Mouse (Mus musculus): Measurements from ENCODE around the gene Ovch2.
A peak's percentile ranks its signal among the peaks of the same experiment; 100 is the strongest.
"Not testable (repeated sequence)": the region's sequence is repeated elsewhere in the genome, so short reads cannot be mapped to it uniquely, and the experiment has no call there.

Gene Ovch2

DNA sequence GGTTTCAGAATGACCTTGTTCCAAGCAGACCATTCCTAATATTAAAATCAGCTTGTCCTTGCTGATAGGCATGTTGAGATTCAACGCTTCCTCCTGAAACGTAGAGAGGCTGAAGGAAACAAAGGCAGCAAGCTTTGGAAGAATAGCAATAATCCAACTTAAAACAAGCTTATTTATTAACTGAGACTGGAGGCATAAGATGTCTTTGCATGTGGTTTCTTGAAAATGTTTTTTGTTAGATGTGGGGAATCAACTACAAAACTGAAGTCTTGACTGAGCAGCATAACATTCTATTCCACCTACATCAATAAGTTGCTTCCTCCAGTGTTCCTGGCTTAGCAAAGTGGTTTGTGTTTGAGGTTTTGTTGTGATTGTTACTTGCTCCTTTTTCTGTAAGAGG is at the start of gene Ovch2:
Gene Ovch2, minus strand, starts transcription at position 101 of the 400 bp plus-strand sequence.
- DNase-seq (ENCODE audit: low spot score in 2 of 2): no peak

DNA sequence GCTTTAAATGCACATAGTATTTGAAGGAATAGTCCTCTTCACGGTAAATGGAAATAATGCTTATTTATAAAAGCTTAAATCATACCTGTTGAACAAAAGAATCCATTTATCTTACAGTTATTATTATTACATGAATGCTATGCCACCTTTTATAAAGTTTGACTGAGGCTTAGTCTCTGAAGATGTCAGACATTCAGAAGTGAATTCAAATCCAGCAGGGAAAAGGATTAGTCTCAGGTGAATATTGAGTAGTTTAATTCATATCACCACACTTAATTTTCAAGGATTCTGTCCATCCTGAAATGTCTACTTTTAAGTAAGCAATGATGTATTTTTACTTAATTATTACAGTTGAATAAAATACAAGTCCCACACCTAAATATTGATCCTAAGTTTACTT is 46.4 kb upstream of the Ovch2 start, which contains the start of gene Olfr470:
Gene Olfr470, minus strand, starts transcription at position 101 of the 400 bp plus-strand sequence.
- DNase-seq (ENCODE audit: low spot score in 2 of 2): not testable (repeated sequence)

DNA sequence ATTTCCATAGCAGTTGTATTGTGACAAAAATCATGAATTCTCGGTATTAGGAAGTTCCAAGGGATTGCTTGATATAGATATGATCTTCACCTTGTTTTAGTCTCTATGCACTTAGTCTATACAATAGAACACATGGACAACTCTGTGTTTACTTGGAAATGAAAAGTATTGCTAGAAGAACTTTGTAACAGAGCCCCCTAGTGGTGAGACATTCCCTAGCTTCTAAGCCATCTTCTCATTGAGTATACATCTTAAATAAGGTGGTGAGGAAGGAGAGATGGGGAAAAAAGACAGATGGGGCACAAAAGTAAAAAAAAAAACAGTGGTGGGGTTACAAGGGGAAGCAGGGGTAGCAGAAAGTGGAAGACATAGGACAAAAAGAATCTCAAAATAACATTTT is 40.7 kb upstream of the Ovch2 start:
- DNase-seq (ENCODE audit: low spot score in 2 of 2): no peak

DNA sequence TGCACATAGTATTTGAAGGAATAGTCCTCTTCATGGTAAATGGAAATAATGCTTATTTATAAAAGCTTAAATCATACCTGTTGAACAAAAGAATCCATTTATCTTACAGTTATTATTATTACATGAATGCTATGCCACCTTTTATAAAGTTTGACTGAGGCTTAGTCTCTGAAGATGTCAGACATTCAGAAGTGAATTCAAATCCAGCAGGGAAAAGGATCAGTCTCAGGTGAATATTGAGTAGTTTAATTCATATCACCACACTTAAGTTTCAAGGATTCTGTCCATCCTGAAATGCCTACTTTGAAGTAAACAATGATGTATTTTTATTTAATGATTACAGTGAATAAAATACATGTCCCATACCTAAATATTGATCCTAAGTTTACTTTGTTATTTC is 24.4 kb upstream of the Ovch2 start, which contains the start of gene Olfr469:
Gene Olfr469, minus strand, starts transcription at position 101 of the 400 bp plus-strand sequence.
- not testable (repeated sequence) for DNase-seq (ENCODE audit: low spot score in 2 of 2)

DNA sequence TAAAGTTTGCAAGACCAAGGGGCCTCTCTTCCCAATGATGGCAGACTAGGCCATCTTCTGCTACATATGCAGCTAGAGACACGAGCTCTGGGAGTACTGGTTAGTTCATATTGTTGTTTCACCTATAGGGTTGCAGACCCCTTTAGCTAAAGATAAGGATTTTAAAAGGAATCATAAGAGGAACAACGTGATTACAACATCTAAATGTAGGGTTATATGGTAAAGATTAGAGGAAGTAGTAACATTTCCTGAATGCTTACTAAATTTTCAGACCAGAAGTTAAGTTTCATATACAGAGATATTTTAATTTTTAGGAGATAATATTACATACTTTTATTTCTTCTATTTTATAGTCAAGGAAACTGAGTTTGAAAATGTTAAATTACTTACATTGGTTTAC is 22.9 kb upstream of the Ovch2 start:
- not testable (repeated sequence) for DNase-seq (ENCODE audit: low spot score in 2 of 2)

DNA sequence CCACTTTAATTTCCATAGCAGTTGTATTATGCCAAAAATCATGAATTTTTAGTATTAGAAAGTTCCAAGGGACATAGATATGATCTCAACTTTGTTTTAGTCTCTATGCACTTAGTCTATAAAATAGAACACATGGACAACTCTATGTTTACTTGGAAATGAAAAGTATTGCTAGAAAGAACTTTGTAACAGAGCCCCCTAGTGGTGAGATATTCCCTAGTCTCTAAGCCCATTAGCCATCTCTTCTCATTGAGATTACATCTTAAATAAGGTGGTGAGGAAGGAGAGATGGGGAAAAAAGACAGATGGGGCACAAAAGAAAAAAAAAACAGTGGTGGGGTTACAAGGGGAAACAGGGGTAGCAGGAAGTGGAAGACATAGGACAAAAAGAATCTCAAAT is 18.4 kb upstream of the Ovch2 start:
- no peak for DNase-seq (ENCODE audit: low spot score in 2 of 2)

DNA sequence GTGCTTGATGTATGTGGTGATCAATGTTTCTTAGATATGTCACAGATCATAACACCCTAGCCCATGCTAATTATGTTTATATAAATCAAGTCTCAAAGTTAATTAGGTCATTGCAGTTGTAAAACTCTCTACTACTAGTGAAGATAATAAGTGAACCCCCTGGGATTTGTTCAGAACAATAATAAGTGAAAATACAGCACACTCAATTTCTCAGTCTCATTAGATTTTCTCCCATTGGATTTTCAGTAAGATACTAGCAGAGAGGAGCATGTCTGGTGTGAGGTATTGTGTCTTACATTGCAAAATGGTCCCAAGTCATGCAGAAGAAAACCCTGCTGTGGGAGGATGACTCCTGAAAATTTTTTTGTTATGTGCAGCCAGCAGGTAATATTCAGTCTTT is 11.0 kb upstream of the Ovch2 start, which contains the start of gene Olfr467:
Gene Olfr467, plus strand, starts transcription at position 301 of the 400 bp plus-strand sequence.
- no peak for DNase-seq (ENCODE audit: low spot score in 2 of 2)

DNA sequence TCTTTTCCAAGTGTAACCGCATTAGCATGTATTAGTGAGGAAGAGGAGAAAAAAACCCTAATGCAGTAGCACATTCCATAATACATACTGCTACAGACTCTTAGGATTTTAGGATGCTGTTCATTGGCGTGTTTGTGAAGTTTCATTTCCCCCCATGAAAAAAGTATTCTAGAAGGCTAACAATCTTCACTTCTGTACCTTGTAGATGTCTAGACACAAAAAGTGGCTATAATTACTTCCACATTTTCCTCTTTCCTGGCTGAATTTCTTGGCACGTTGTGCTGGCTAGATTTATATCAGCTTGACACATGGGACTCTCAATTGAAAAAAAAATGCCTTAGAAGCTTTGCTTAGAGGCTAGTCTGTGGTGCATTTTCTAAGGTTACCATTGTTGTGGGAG is 1.1 kb upstream of the Ovch2 start:
- DNase-seq (ENCODE audit: low spot score in 2 of 2): no peak

DNA sequence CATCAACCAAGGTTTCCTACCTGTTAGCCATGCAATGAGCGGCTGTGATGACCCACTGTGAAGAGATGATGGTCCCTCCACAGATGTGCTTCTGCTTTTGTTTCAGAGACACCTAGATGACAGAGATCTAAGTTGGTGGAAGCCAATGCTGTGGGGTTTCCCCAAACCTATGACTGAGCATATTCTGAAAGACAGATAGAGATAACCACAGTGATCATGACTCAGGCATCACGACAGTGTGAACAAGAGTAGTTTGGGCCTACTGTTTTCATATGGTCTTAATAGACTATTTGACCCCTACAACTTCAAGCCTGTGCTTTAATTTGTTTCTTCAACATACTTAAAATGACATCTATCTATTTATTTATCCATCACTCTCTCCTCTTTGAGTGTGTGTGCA is 4.5 kb downstream of the Ovch2 start:
- no peak for DNase-seq (ENCODE audit: low spot score in 2 of 2)

DNA sequence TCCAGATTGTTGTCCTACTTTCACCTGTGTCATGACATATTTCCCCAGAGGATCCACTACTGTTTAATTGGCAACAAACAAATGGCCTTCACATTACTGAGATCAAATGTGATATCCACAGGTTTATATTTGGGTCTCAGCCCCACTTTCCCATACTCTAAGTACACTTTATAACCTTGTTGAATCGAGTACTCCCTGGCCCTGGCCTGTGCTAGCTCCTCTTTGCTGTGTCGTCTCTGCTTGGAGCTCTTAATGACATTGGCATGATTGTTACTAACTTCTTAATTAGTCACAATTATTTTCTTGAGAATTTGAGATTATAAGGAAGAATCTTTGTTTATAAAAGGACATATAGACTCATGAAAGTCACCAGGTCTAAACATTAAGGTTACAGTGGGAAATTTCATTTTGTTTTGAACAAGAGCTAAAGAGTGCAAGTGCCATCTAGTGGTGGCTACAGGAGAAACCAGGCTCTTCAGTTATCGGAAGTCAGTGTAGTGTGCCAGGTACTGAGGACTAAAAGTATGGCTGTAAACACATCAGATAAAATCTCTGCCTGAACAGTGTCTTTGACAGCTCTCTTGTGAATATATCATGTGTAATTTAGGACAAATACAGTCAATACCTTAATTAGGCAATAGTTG is 12.9 kb downstream of the Ovch2 start:
- DNase-seq (ENCODE audit: low spot score in 2 of 2): no peak

DNA sequence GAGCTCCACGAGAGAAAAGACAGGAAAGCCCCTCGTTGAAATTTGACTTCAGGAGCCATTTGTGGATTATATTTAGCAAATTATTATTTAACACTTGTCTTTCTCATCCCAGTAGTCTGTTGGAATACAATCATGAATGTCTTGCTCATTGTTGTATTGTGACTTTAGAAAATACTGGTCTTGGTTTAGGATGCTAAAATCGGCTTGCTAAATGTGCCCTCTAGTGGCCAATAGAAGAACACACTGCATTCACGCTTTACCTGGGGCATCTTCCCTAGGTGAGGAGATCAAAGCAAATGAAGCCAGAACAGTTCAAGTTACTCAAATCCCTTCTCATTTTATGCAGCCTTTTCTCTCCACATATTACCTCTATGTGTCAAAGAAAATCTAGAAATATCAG is 21.4 kb downstream of the Ovch2 start:
- no peak for DNase-seq (ENCODE audit: low spot score in 2 of 2)

DNA sequence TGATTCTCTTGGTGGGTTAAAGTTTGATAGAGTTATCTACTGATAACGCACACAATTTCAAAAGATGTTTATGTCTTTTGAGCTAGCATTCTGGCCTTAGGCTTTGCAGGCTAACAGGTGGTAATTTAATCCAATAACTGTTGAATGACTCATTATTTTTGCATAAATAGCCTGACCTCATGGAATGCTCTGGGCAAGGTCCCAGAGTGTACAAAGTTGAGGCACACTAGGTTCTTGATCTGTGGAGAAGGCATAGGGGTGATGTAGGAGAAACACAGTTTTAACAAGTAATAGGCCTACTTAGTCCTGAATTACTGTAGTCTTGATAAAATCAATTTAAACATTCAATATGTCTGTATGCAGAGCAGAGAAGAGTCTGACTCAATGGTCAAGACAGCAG is 22.8 kb downstream of the Ovch2 start:
- no peak for DNase-seq (ENCODE audit: low spot score in 2 of 2)

DNA sequence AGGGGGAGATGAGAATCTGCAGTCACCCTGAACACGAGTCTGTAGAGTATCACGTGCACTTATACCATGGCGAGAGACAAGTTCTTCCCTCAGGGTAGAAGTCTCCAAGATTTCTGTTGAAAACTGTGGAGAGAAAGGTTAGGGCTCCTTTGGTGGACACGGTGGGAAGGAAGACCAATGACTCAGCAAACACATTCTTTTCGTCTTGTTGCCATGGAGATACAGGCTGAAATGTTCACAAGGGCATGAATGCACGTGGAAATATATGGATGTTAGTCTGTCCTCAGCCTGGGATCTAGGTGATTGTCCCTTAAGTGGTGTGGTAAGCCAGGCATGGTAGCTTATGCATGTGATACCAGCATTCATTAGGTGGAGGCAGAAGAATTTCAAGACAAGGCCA is 30.2 kb downstream of the Ovch2 start:
- DNase-seq (ENCODE audit: low spot score in 2 of 2): no peak

DNA sequence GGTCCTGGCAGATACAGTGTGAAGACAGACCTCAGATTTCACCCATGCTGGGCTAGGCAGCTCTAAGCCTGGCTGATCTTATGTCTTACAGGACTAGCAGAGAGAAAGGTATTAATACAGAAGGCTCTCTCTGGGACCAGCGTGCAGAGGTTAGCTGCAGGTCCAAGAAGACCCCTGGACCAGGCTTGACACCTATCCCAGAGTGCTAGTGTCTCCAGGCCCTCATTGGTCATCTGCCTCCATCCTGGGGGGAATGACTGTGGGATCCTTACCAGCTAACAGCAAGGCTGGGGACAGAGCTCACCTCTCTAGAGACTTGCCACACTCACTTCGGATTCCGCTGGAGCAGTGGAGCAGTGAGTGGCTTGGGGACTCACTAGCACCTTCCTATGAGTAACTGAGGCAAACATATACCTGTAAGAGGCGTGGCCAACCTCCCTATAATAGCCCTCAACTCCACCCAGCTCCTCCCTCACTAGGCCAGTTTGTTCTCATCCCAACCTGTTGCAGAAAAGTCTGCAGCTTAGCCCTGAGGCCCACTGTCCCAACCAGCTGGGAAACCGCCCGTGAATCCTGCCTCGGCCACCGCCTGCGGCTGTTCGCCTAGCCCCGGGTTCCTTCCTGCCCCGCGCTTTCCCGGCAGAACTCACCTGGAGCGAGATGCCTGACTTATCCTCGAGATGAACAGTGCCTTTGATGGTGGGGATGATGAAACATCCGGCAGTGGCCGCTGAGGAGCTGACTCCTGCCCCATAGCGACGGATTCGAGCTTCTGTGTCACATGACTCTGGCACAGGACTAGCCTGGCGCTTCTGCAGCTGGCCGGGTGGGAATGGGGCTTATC is 43.5 kb downstream of the Ovch2 start, which contains the start of gene Cyb5r2:
Gene Cyb5r2, minus strand, starts transcription at position 725 of the 844 bp plus-strand sequence.
- no peak for DNase-seq (ENCODE audit: low spot score in 2 of 2)

DNA sequence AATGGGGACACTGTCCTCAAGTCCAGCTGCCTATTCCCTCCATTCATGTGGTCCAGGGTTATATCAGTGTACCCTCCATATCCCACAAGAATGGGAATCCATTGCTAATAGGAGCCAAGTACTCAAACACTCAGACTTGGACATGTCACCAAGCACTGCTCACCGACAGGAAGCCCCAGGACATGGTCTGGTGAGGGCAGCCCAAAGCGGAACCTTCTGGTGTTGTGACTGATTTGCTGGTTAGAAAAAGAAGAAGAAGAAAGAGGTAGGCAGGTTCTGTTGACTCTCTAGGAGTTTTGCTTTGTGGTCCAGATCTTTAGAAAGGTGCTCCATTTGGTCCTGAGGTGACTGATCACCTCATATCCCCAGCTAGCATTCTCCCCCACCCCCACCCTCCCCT is 44.3 kb downstream of the Ovch2 start:
- DNase-seq (ENCODE audit: low spot score in 2 of 2): no peak

DNA sequence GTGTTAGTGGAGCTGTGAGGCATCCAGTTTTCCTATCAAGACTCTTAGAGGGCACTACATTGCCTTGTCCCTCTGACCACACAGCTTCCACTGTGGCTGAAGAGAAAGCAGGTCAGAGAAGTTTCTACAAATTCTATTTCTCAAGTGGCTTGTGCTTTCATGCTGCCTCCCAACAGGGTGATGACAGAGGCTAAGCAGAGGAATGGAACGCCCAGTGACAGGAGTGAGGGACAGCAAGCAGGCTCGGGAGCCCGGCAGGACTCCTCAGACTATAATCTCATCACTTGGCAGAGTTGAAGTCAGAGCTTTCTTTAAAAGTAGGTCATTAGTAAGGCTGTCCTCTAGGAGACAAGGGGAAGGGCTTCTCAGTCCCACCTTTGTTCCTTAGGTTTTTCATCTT is 45.1 kb downstream of the Ovch2 start:
- no peak for DNase-seq (ENCODE audit: low spot score in 2 of 2)

DNA sequence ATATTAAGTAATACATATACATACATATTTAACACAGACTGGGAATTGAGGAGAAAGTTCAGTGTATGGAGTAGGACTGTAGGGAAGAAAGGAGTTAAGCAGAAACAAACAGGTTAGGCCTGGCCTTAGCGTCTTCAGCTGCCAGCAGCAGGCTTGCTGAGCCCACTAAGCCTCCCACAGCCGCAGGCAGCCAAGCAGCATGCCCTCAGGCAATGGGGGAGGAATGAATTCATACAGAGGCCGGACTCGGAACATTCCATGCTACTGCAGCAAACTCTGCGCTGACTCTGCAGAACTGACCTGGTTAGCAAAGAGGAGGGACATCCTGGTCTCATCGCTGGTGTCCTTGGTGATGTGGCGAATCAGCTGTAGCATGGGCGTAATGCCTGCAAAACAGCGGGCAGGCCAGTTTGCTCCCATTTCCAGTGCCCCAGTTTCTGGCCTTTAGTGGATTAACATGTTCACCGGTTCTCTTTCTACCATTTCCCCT is 48.9 kb downstream of the Ovch2 start:
- no peak for DNase-seq (ENCODE audit: low spot score in 2 of 2)

DNA sequence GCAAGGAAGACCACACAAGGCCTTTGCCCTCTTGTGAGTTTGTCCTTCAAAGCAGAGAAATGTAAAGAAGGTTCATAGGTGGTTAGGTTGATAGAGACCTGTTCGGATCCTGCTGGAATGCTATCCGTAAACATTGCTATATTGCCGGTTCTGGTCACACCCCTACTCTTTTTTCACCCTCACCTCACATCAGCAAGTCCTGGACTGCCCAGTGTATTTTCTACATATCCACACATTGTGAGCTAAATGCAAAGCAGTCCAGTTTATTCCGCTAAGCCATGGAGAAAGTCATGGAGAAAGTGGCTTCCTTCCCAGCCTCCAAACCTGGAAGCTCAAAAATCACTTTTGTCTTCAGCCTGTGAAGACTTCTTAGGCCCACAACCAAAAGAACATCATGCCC is 51.3 kb downstream of the Ovch2 start:
- no peak for DNase-seq (ENCODE audit: low spot score in 2 of 2)

DNA sequence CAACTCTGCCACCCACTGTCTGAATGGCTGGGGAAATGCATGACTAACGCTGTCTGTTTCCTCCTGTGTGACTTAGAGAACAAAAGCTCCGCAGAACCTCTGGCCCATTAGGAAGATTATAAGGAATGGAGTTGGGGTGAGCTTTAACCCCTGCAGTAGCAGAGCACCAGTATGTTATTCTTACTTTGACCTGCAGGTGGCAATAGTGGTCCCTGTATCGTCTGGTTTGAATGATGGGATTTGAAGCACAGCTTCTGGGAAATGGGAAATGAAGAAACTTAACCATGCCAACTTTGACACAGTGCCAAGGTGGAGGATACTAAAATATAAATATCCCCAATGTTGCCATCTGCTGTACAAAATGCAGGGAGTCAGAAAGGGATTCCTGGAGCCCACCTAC is 51.7 kb downstream of the Ovch2 start:
- no peak for DNase-seq (ENCODE audit: low spot score in 2 of 2)

DNA sequence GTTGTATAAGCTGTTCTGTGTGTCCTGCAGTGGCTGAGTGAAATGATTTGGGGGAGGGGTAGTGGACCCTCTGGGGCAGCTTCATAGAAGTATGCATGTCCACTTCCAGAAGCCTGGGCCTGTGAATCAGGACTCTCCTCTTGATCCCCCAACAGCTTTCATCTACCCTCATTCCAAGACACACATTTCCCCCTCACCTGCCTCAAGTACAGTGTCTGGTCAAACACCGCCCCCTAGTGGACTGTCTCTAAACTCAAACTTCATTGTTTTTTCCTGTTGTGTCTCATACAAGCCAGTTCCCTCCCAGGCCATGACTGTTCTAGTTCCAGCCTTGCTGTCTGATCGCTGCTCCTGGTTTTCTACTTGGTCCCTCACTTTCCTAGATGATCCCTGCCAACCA is 53.1 kb downstream of the Ovch2 start:
- DNase-seq (ENCODE audit: low spot score in 2 of 2): peak in 1 of 2 experiments; percentile 22

DNA sequence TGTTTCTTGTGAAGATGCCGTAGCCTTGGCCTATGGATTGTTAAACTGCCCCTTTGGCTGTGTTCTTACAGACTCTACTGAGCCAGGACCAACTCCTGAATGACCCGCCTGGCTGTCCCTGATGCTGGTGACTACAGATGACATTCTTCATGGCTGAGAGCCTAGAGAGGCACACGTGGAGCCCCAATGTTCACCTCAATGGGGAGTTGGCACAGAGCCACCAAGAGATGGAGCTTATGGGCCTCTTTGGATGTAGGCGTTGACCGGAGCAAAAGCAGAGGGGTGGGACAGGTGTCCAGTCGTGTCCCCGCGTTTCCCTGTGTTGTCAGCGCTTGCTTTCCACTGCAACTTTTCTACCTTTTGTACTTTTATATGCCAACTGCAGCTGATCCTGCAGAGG is 53.5 kb downstream of the Ovch2 start:
- peak in 1 of 2 experiments; percentile 15 for DNase-seq (ENCODE audit: low spot score in 2 of 2)

DNA sequence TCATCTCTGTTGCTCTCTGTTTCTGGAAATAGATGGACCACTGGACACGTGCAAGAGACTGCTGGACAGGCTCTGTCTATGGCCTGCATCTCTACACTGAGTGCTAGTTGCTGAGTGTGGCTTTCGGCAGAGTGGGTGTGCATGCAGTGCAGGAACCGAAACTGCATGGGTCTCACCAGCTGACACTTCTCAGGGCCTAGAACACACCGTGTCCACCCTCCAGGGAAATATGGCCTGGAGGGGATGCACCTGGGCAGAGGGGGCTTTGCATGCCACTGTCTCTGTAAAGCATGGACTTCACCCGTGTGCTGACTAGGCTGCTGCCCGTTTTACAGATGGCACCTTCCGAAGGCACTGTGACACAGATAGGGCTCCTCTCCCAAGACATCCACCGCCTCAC is 55.0 kb downstream of the Ovch2 start:
- DNase-seq (ENCODE audit: low spot score in 2 of 2): peak in 1 of 2 experiments; percentile 40

DNA sequence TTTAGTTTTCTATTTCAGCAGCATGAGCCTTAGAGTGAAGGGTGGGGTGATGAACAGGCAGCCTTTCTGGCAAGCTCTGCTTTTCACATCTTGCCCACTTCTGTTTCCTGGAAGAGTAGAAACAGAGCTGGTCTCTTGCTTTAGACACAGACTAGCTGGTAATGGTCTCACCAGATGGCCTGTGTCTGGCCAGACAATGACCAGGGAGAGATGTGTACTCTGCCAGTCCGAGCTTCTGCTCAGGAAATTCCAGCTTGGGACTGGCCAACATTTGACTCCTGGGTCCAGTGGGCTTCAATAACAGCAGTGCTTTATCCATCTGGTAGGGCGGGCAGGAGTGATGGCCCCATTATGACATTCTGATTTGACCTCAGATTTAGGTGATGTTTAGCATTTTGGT is 55.9 kb downstream of the Ovch2 start:
- DNase-seq (ENCODE audit: low spot score in 2 of 2): no peak
